Mouse (Mus musculus): ENCODE data around the gene Pcca. TPM values are rescaled to one million over a fixed set of nuclear protein-coding genes. Genes with fewer than 3 reads are reported as not detected.

Gene Pcca
- polyA plus RNA-seq, 1 experiment from 2014 or later, result 31.5 TPM

- no peak overlapping the region for H3K27ac ChIP-seq (ENCODE audit: low read length)
- no peak overlapping the region for H3K4me2 ChIP-seq (ENCODE audit: low read depth, low read length)
- 97% methylated on average over 1 of the region's 1 CpGs for WGBS
- no peak overlapping the region for H3K4me3 ChIP-seq (ENCODE audit: low read length)
- H3K9ac ChIP-seq (ENCODE audit: low read length), result no peak overlapping the region
- no peaks in the 10 kb centered on the region for H3K4me1 ChIP-seq (ENCODE audit: control insufficient read depth, insufficient read depth, low read length)
- no peaks in the 10 kb centered on the region for H3K36me3 ChIP-seq (ENCODE audit: control insufficient read depth, insufficient read depth)
- no peaks in the 10 kb centered on the region for H3K9me3 ChIP-seq (replicated peaks; ENCODE audit: control insufficient read depth, low read length)
- no peaks in the 10 kb centered on the region for H3K27me3 ChIP-seq (ENCODE audit: control insufficient read depth, insufficient read depth, low read length)
- ATAC-seq (replicated peaks; ENCODE audit: extremely low read depth, insufficient read depth, low FRiP score), result no peak
These were observed 222.5 kb downstream of the Pcca start for GRCm38 (mm10) chr14:122756671-122757070.

- Histone ChIP-seq H3K27ac (ENCODE audit: low read length) (no peak overlapping the region), H3K4me2 (ENCODE audit: low read depth, low read length) (no peak overlapping the region), H3K9me3 (replicated peaks; ENCODE audit: control insufficient read depth, low read length) (no peaks in the 10 kb centered on the region), H3K27me3 (ENCODE audit: control insufficient read depth, insufficient read depth, low read length) (no peaks in the 10 kb centered on the region), H3K9ac (ENCODE audit: low read length) (no peak overlapping the region), H3K4me1 (ENCODE audit: control insufficient read depth, insufficient read depth, low read length) (no peaks in the 10 kb centered on the region), H3K4me3 (ENCODE audit: low read length) (no peak overlapping the region), H3K36me3 (ENCODE audit: control insufficient read depth, insufficient read depth) (no peaks in the 10 kb centered on the region)
- WGBS, result 70% methylated on average over 3 of the region's 3 CpGs
- ATAC-seq (replicated peaks; ENCODE audit: extremely low read depth, insufficient read depth, low FRiP score), result no peak
These were observed 225.8 kb downstream of the Pcca start for GRCm38 (mm10) chr14:122759890-122760289.

- Histone ChIP-seq H3K36me3 (ENCODE audit: control insufficient read depth, insufficient read depth) (no peaks in the 10 kb centered on the region), H3K4me1 (ENCODE audit: control insufficient read depth, insufficient read depth, low read length) (no peaks in the 10 kb centered on the region), H3K4me3 (ENCODE audit: low read length) (no peak overlapping the region), H3K9me3 (replicated peaks; ENCODE audit: control insufficient read depth, low read length) (no peaks in the 10 kb centered on the region), H3K4me2 (ENCODE audit: low read depth, low read length) (no peak overlapping the region), H3K27me3 (ENCODE audit: control insufficient read depth, insufficient read depth, low read length) (no peaks in the 10 kb centered on the region), H3K9ac (ENCODE audit: low read length) (no peak overlapping the region), H3K27ac (ENCODE audit: low read length) (no peak overlapping the region)
- ATAC-seq (replicated peaks; ENCODE audit: extremely low read depth, insufficient read depth, low FRiP score), result no peak
These were observed 226.7 kb downstream of the Pcca start for GRCm38 (mm10) chr14:122760803-122761202.

GRCm38 (mm10) chr14:122762603-122763002 lies 228.5 kb downstream of the Pcca start:
- Histone ChIP-seq H3K4me2 (ENCODE audit: low read depth, low read length) (no peak overlapping the region), H3K36me3 (ENCODE audit: control insufficient read depth, insufficient read depth) (no peaks in the 10 kb centered on the region), H3K4me3 (ENCODE audit: low read length) (no peak overlapping the region), H3K9ac (ENCODE audit: low read length) (no peak overlapping the region), H3K4me1 (ENCODE audit: control insufficient read depth, insufficient read depth, low read length) (no peaks in the 10 kb centered on the region), H3K9me3 (replicated peaks; ENCODE audit: control insufficient read depth, low read length) (no peaks in the 10 kb centered on the region), H3K27ac (ENCODE audit: low read length) (no peak overlapping the region), H3K27me3 (ENCODE audit: control insufficient read depth, insufficient read depth, low read length) (no peaks in the 10 kb centered on the region)
- ATAC-seq (replicated peaks; ENCODE audit: extremely low read depth, insufficient read depth, low FRiP score), result no peak

- H3K36me3 ChIP-seq (ENCODE audit: control insufficient read depth, insufficient read depth), result no peaks in the 10 kb centered on the region
- no peaks in the 10 kb centered on the region for H3K27me3 ChIP-seq (ENCODE audit: control insufficient read depth, insufficient read depth, low read length)
- no peaks in the 10 kb centered on the region for H3K4me1 ChIP-seq (ENCODE audit: control insufficient read depth, insufficient read depth, low read length)
- no peak overlapping the region for H3K4me2 ChIP-seq (ENCODE audit: low read depth, low read length)
- H3K4me3 ChIP-seq (ENCODE audit: low read length), result no peak overlapping the region
- ATAC-seq (replicated peaks; ENCODE audit: extremely low read depth, insufficient read depth, low FRiP score), result no peak
- H3K9me3 ChIP-seq (replicated peaks; ENCODE audit: control insufficient read depth, low read length), result no peaks in the 10 kb centered on the region
- no peak overlapping the region for H3K9ac ChIP-seq (ENCODE audit: low read length)
- WGBS, result 61% methylated on average over 2 of the region's 2 CpGs
- no peak overlapping the region for H3K27ac ChIP-seq (ENCODE audit: low read length)
These were observed 231.8 kb downstream of the Pcca start for GRCm38 (mm10) chr14:122765951-122766350.

GRCm38 (mm10) chr14:122766448-122766847 lies 232.3 kb downstream of the Pcca start:
- WGBS, result 73% methylated on average over 5 of the region's 5 CpGs
- H3K36me3 ChIP-seq (ENCODE audit: control insufficient read depth, insufficient read depth), result no peaks in the 10 kb centered on the region
- no peak overlapping the region for H3K4me2 ChIP-seq (ENCODE audit: low read depth, low read length)
- no peaks in the 10 kb centered on the region for H3K4me1 ChIP-seq (ENCODE audit: control insufficient read depth, insufficient read depth, low read length)
- no peak for ATAC-seq (replicated peaks; ENCODE audit: extremely low read depth, insufficient read depth, low FRiP score)
- no peak overlapping the region for H3K9ac ChIP-seq (ENCODE audit: low read length)
- no peaks in the 10 kb centered on the region for H3K9me3 ChIP-seq (replicated peaks; ENCODE audit: control insufficient read depth, low read length)
- H3K27me3 ChIP-seq (ENCODE audit: control insufficient read depth, insufficient read depth, low read length), result no peaks in the 10 kb centered on the region
- no peak overlapping the region for H3K4me3 ChIP-seq (ENCODE audit: low read length)
- no peak overlapping the region for H3K27ac ChIP-seq (ENCODE audit: low read length)

- no peaks in the 10 kb centered on the region for H3K27me3 ChIP-seq (ENCODE audit: control insufficient read depth, insufficient read depth, low read length)
- no peak for ATAC-seq (replicated peaks; ENCODE audit: extremely low read depth, insufficient read depth, low FRiP score)
- 67% methylated on average over 4 of the region's 4 CpGs for WGBS
- no peak overlapping the region for H3K4me3 ChIP-seq (ENCODE audit: low read length)
- H3K4me1 ChIP-seq (ENCODE audit: control insufficient read depth, insufficient read depth, low read length), result no peaks in the 10 kb centered on the region
- H3K9me3 ChIP-seq (replicated peaks; ENCODE audit: control insufficient read depth, low read length), result no peaks in the 10 kb centered on the region
- no peak overlapping the region for H3K4me2 ChIP-seq (ENCODE audit: low read depth, low read length)
- H3K27ac ChIP-seq (ENCODE audit: low read length), result no peak overlapping the region
- no peak overlapping the region for H3K9ac ChIP-seq (ENCODE audit: low read length)
- no peaks in the 10 kb centered on the region for H3K36me3 ChIP-seq (ENCODE audit: control insufficient read depth, insufficient read depth)
These were observed 250.6 kb downstream of the Pcca start for GRCm38 (mm10) chr14:122784701-122785100.

GRCm38 (mm10) chr14:122788199-122788598 lies 254.1 kb downstream of the Pcca start:
- ATAC-seq (replicated peaks; ENCODE audit: extremely low read depth, insufficient read depth, low FRiP score), result no peak
- Histone ChIP-seq H3K4me1 (ENCODE audit: control insufficient read depth, insufficient read depth, low read length) (no peaks in the 10 kb centered on the region), H3K9ac (ENCODE audit: low read length) (no peak overlapping the region), H3K36me3 (ENCODE audit: control insufficient read depth, insufficient read depth) (no peaks in the 10 kb centered on the region), H3K4me2 (ENCODE audit: low read depth, low read length) (no peak overlapping the region), H3K27me3 (ENCODE audit: control insufficient read depth, insufficient read depth, low read length) (no peaks in the 10 kb centered on the region), H3K4me3 (ENCODE audit: low read length) (no peak overlapping the region), H3K9me3 (replicated peaks; ENCODE audit: control insufficient read depth, low read length) (no peaks in the 10 kb centered on the region), H3K27ac (ENCODE audit: low read length) (no peak overlapping the region)
- WGBS, result 53% methylated on average over 2 of the region's 2 CpGs

GRCm38 (mm10) chr14:122790111-122790510 lies 256.0 kb downstream of the Pcca start:
- H3K27me3 ChIP-seq (ENCODE audit: control insufficient read depth, insufficient read depth, low read length), result no peaks in the 10 kb centered on the region
- 78% methylated on average over 7 of the region's 7 CpGs for WGBS

GRCm38 (mm10) chr14:122793368-122793767 lies 259.2 kb downstream of the Pcca start:
- no peak overlapping the region for H3K4me2 ChIP-seq (ENCODE audit: low read depth, low read length)
- no peak overlapping the region for H3K9ac ChIP-seq (ENCODE audit: low read length)
- 79% methylated on average over 4 of the region's 4 CpGs for WGBS
- H3K27me3 ChIP-seq (ENCODE audit: control insufficient read depth, insufficient read depth, low read length), result no peaks in the 10 kb centered on the region
- no peak overlapping the region for H3K27ac ChIP-seq (ENCODE audit: low read length)
- H3K9me3 ChIP-seq (replicated peaks; ENCODE audit: control insufficient read depth, low read length), result no peaks in the 10 kb centered on the region
- H3K4me3 ChIP-seq (ENCODE audit: low read length), result no peak overlapping the region
- H3K36me3 ChIP-seq (ENCODE audit: control insufficient read depth, insufficient read depth), result no peaks in the 10 kb centered on the region
- H3K4me1 ChIP-seq (ENCODE audit: control insufficient read depth, insufficient read depth, low read length), result no peaks in the 10 kb centered on the region
- no peak for ATAC-seq (replicated peaks; ENCODE audit: extremely low read depth, insufficient read depth, low FRiP score)

More at GRCm38 (mm10) chr14:122790111-122790510, 256.0 kb downstream of the Pcca start:
- H3K4me1 ChIP-seq (ENCODE audit: control insufficient read depth, insufficient read depth, low read length), result no peaks in the 10 kb centered on the region
- no peaks in the 10 kb centered on the region for H3K9me3 ChIP-seq (replicated peaks; ENCODE audit: control insufficient read depth, low read length)
- no peak overlapping the region for H3K27ac ChIP-seq (ENCODE audit: low read length)
- no peak for ATAC-seq (replicated peaks; ENCODE audit: extremely low read depth, insufficient read depth, low FRiP score)
- H3K36me3 ChIP-seq (ENCODE audit: control insufficient read depth, insufficient read depth), result no peaks in the 10 kb centered on the region
- no peak overlapping the region for H3K4me3 ChIP-seq (ENCODE audit: low read length)
- H3K9ac ChIP-seq (ENCODE audit: low read length), result no peak overlapping the region
- H3K4me2 ChIP-seq (ENCODE audit: low read depth, low read length), result no peak overlapping the region

Measured in heart, embryonic 16.5 days (tissue).